Comparison of ENCODE assay signal across 8 mouse cellular contexts in the genomic region with DNA sequence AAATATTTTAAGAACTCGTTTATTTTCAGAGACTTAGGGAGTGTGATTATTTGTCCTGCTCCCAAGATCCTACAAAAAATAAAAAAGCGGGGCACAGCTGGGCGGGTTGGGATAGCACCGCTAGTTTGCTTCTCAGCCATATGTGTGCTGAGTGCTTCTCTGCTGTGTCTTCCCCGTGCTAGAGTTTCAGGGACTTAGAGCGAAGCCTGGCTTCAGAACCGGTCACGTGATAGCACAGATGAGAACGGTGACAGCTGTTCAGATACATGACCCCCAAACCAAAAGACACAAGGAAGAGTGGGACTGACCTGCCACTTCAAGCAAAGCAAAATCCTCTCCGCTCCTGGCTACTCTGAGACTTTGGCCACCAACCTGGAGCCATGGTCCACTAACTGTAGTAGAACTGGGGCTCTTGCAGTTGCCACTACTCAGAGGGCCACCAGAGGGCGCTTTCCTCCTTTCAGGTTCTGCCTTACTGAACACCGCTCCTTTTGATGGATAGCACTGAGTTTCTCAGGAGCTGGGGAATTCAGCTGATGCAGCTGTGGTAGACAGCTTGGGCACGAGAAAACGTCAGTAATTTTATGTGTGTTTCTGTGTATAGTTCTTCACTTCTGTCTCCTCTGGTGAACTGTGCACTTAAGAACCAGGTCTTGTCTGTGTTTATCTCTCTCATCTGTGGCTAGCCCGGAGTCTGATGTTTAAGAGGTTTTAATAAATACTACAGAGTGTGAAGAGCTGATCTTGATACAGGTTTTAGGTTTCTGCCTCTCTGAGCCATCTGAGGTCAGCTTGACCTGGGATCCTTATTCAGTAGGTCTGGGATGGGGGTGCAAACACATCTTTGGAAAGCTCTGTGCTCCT.
A peak's percentile ranks its signal among the peaks of the same experiment; 100 is the strongest.
DNase-seq lines count a peak whose midpoint lies in the region; ATAC-seq and TF ChIP-seq lines count a peak whose summit lies in the region.

No protein-coding gene starts in this region.

- intact Hi-C loops in heart, postnatal 25 days (cut with DNase I) = loop anchor here (5.0 kb wide), 3 partner anchors 45 to 420 kb away; no protein-coding TSS in a partner anchor

- peak; percentile 90 for ATAC-seq in forebrain, embryonic 16.5 days
- peak; percentile 66 for ATAC-seq in liver, postnatal 0 days
- peak; percentile 50; the same call in 1 of the 2 replicates for ATAC-seq in neutrophil, adult 5-6 weeks (ENCODE audit: extremely low read depth, insufficient number of reproducible peaks, low FRiP score, poor library complexity, severe bottlenecking)

- H3K4me3 ChIP-seq in forebrain, embryonic 16.5 days (replicated peaks; ENCODE audit: low read length) = no peak overlapping the region
- no peak overlapping the region for H3K4me3 ChIP-seq in liver, postnatal 0 days (ENCODE audit: low read depth, low read length)

- 0 out of 2 replicates have a peak, but pooled peaks cover 7% of the 10 kb centered on the region for H3K4me1 ChIP-seq in forebrain, embryonic 16.5 days (replicated peaks; ENCODE audit: control insufficient read depth, insufficient read depth, low read length)
- peaks cover 12% of the 10 kb centered on the region for H3K4me1 ChIP-seq in liver, postnatal 0 days (ENCODE audit: insufficient read depth)

- WGBS in forebrain, embryonic 16.5 days = 50% methylated on average over 15 of the region's 15 CpGs
- WGBS in liver, postnatal 0 days (ENCODE audit: insufficient replicate concordance) = 54% methylated on average over 15 of the region's 15 CpGs

- no peaks in the 10 kb centered on the region for H3K36me3 ChIP-seq in forebrain, embryonic 16.5 days (ENCODE audit: control insufficient read depth, insufficient read depth)
- H3K36me3 ChIP-seq in liver, postnatal 0 days (replicated peaks; ENCODE audit: insufficient read depth, low read length) = no peaks in the 10 kb centered on the region

- H3K4me2 ChIP-seq in forebrain, embryonic 16.5 days (ENCODE audit: low read length) = no peak overlapping the region
- H3K4me2 ChIP-seq in liver, postnatal 0 days (ENCODE audit: low read depth, low read length) = no peak overlapping the region

- peak; percentile 94 for TF ChIP-seq CTCF in liver, postnatal 0 days (IDR thresholded peaks at IDR 0.05; ENCODE audit: low read depth)

- no peak for TF ChIP-seq EP300 in liver, postnatal 0 days (IDR thresholded peaks at IDR 0.05; ENCODE audit: low read depth)

- H3K9ac ChIP-seq in forebrain, embryonic 16.5 days (replicated peaks; ENCODE audit: low read depth, low read length) = no peak overlapping the region
- no peak overlapping the region for H3K9ac ChIP-seq in liver, postnatal 0 days (replicated peaks)

- no peaks in the 10 kb centered on the region for H3K9me3 ChIP-seq in forebrain, embryonic 16.5 days (ENCODE audit: control insufficient read depth, low read length)
- H3K9me3 ChIP-seq in liver, postnatal 0 days (ENCODE audit: low read length) = no peaks in the 10 kb centered on the region

- H3K27me3 ChIP-seq in forebrain, embryonic 16.5 days (replicated peaks; ENCODE audit: control insufficient read depth, insufficient read depth, low read length) = no peaks in the 10 kb centered on the region
- no peaks in the 10 kb centered on the region for H3K27me3 ChIP-seq in liver, postnatal 0 days (ENCODE audit: insufficient read depth, low read length)

- H3K27ac ChIP-seq in forebrain, embryonic 16.5 days (ENCODE audit: low read length) = no peak overlapping the region
- H3K27ac ChIP-seq in liver, postnatal 0 days (ENCODE audit: low read depth) = no peak overlapping the region

- peak; percentile 69 for DNase-seq in ES-CJ7 (ENCODE audit: low read depth, low spot score)
- DNase-seq in cerebellum, adult 11-12 months = peak; percentile 72
- peak; percentile 54 for DNase-seq in heart, postnatal 25 days (ENCODE audit: low spot score)
- peak; percentile 84 for DNase-seq in layer of hippocampus, adult 11-12 months (ENCODE audit: low spot score)
- peak; percentile 83 for DNase-seq in liver, postnatal 0 days
- DNase-seq in testis, postnatal 14 days (ENCODE audit: low spot score) = peak; percentile 76
